Mouse (Mus musculus) liver, adult 2 months (tissue): ENCODE data around the gene Cmtm8.

Experiments used
- CTCF ChIP-seq: fragments of 200-500 bp; IDR thresholded peaks from 2 replicates; pipeline ENCODE4 v1.5.1; 2011; ENCODE audit warnings: low read depth, low read length, control low read depth
- POLR2A ChIP-seq: fragments of 200-500 bp; IDR thresholded peaks from 2 replicates; pipeline ENCODE4 v1.6.1; 2011; ENCODE audit warnings: low read length, control low read depth; ENCODE audit not compliant: insufficient read depth; ENCODE audit errors: extremely low read depth

DNA sequence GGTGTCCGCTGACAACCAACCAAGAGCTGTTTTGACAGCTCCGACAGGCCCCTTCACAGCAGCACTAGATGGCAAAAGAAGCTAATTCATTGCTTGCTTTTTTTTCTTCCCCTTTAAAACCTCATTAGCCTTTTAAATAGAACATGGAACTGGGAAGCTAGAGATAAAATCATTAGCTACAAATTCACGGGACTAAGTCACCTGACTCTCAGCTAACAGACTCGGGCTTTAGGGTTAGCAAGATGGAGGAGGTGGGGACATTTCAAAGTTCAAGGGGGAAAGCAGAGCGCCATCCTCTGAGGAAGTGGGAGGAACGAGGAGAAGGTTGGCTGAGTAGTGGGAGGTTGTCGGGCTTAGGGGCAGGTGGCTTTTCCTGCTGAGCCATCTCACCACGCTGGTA, 36.7 kb downstream of the Cmtm8 start:
- TF ChIP-seq POLR2A, result no peak
- TF ChIP-seq CTCF, result no peak
